ENCODE assay signal across 11 mouse cellular contexts in the genomic region with DNA sequence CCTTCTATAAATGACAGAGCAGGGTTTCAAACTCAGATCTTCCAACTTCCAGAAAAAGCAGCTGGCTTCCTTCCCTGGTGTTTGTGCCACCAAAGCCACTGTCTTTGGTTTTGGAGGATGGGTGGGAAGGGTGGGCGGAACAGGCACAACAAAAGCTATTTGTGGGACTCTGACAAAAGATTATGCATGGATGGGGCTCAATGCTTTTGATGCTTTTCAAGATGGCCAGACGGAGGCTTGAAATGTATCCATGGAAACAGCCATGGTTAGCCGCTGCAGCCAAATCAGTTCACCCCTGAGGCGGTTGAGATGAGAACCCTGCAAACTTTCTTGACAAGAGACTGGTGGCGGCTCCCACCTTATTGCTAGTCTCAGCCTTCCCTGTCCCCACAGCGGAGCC. TPM values are rescaled to one million over a fixed set of nuclear protein-coding genes. Genes with fewer than 3 reads are reported as not detected.
DNase-seq lines count a peak whose midpoint lies in the region; ATAC-seq and TF ChIP-seq lines count a peak whose summit lies in the region.
"Had no signal": no experiment of that assay in that cellular context is flagged by ENCODE, and none has a peak within 500 bp of the region (broad histone marks: within the 10 kb centered on the region; RNA-seq: fewer than 3 reads in every experiment).

No protein-coding gene starts in this region.

- no peak overlapping the region for H3K4me2 ChIP-seq in forebrain, embryonic 11.5 days (ENCODE audit: low read depth, low read length, severe bottlenecking)
- no peak overlapping the region for H3K4me2 ChIP-seq in hindbrain, postnatal 0 days (ENCODE audit: low read depth, low read length)
- H3K4me2 ChIP-seq: limb, embryonic 13.5 days had no signal

- H3K4me1 ChIP-seq in forebrain, embryonic 11.5 days (replicated peaks; ENCODE audit: control insufficient read depth, insufficient read depth, low read length) = peaks cover 60% of the 10 kb centered on the region
- H3K4me1 ChIP-seq in hindbrain, postnatal 0 days (ENCODE audit: insufficient read depth, low read length) = peaks cover 49% of the 10 kb centered on the region
- H3K4me1 ChIP-seq in olfactory bulb, adult 2 months (ENCODE audit: control insufficient read depth, insufficient read depth, low read length) = peaks cover 44% of the 10 kb centered on the region

- no peak overlapping the region for H3K4me3 ChIP-seq in forebrain, embryonic 11.5 days (ENCODE audit: low read depth, low read length)
- H3K4me3 ChIP-seq in hindbrain, postnatal 0 days (ENCODE audit: low read length) = no peak overlapping the region
- no peak overlapping the region for H3K4me3 ChIP-seq in olfactory bulb, adult 2 months (ENCODE audit: insufficient read depth, low read depth, low read length)
- H3K4me3 ChIP-seq in gastrocnemius, adult 2 months = no peak overlapping the region
- H3K4me3 ChIP-seq: limb, embryonic 13.5 days had no signal

- peak; percentile 57 for ATAC-seq in forebrain, embryonic 11.5 days (replicated peaks; ENCODE audit: low FRiP score)
- ATAC-seq in hindbrain, postnatal 0 days = peak; percentile 37

- H3K9me3 ChIP-seq in forebrain, embryonic 11.5 days (ENCODE audit: control insufficient read depth, low read length) = no peaks in the 10 kb centered on the region
- H3K9me3 ChIP-seq in hindbrain, postnatal 0 days (ENCODE audit: low read length) = no peaks in the 10 kb centered on the region
- H3K9me3 ChIP-seq: limb, embryonic 13.5 days had no signal

- H3K9ac ChIP-seq in forebrain, embryonic 11.5 days (ENCODE audit: low read length) = no peak overlapping the region
- no peak overlapping the region for H3K9ac ChIP-seq in hindbrain, postnatal 0 days (replicated peaks; ENCODE audit: low read length)
- H3K9ac ChIP-seq: limb, embryonic 13.5 days had no signal

- H3K36me3 ChIP-seq in forebrain, embryonic 11.5 days (ENCODE audit: control insufficient read depth, insufficient read depth, low read length) = no peaks in the 10 kb centered on the region
- H3K36me3 ChIP-seq in hindbrain, postnatal 0 days (ENCODE audit: insufficient read depth, low read length) = no peaks in the 10 kb centered on the region
- H3K36me3 ChIP-seq: limb, embryonic 13.5 days had no signal

- DNase-seq in left cerebral cortex, adult 18-20 months (ENCODE audit: low spot score in 2 of 2) = peak; percentile 13 to 33
- DNase-seq in left cerebral cortex, postnatal 10 days (ENCODE audit: extremely low spot score in 1 of 2, low spot score in 2 of 2) = no peak
- DNase-seq in forebrain, embryonic 11.5 days (ENCODE audit: low spot score) = peak; percentile 76
- DNase-seq in hindbrain, postnatal 0 days (ENCODE audit: low spot score) = peak; percentile 71
- DNase-seq in gastrocnemius, adult 2 months = no peak
- no peak for DNase-seq in kidney, adult 9 months
- DNase-seq in cerebellum, adult 8-10 months = no peak
- DNase-seq: adrenal gland, postnatal 10 days; lung, postnatal 10 days had no signal

- no peak for TF ChIP-seq POLR2A in olfactory bulb, adult 2 months (IDR thresholded peaks at IDR 0.05; ENCODE audit: insufficient read depth, low read depth, low read length)

- no peak for TF ChIP-seq CTCF in hindbrain, postnatal 0 days (IDR thresholded peaks at IDR 0.05; ENCODE audit: low read depth)
- TF ChIP-seq CTCF in olfactory bulb, adult 2 months (IDR thresholded peaks at IDR 0.05; ENCODE audit: insufficient read depth, low read depth, low read length) = no peak
- no peak for TF ChIP-seq CTCF in gastrocnemius, adult 2 months (IDR thresholded peaks at IDR 0.05)

- no peaks in the 10 kb centered on the region for H3K27me3 ChIP-seq in forebrain, embryonic 11.5 days (ENCODE audit: control insufficient read depth, insufficient read depth, low read length)
- H3K27me3 ChIP-seq in hindbrain, postnatal 0 days (ENCODE audit: insufficient read depth, low read length) = no peaks in the 10 kb centered on the region
- H3K27me3 ChIP-seq: limb, embryonic 13.5 days had no signal

- peak overlapping the region; percentile 98 for H3K27ac ChIP-seq in forebrain, embryonic 11.5 days (ENCODE audit: low read depth, low read length)
- peak overlapping the region; percentile 59 for H3K27ac ChIP-seq in hindbrain, postnatal 0 days
- H3K27ac ChIP-seq in olfactory bulb, adult 2 months (ENCODE audit: insufficient read depth, low read depth, low read length) = 0 out of 2 replicates have a peak overlapping the region, but pooled peaks have one; percentile 42
- H3K27ac ChIP-seq in gastrocnemius, adult 2 months = no peak overlapping the region
- H3K27ac ChIP-seq: limb, embryonic 13.5 days had no signal

- 20% methylated on average over 6 of the region's 6 CpGs for WGBS in forebrain, embryonic 11.5 days
- 26% methylated on average over 6 of the region's 6 CpGs for WGBS in hindbrain, postnatal 0 days
- WGBS in olfactory bulb, adult 2 months = 41% methylated on average over 6 of the region's 6 CpGs

- intact Hi-C loops in left cerebral cortex, postnatal 10 days (cut with DNase I) = no loop called here
- intact Hi-C loops in gastrocnemius, adult 2 months (cut with DNase I) = no loop called here

RNA-seq across cellular contexts. Expression of a gene that starts 46.8 kb away (rescaled TPM):
- total RNA-seq in left cerebral cortex, adult 18-20 months (2021) = 100 to 1,000 TPM; 217 to 223 TPM
- 100 to 1,000 TPM; 257 to 266 TPM for total RNA-seq in left cerebral cortex, postnatal 10 days (2021)
- polyA plus RNA-seq in forebrain, embryonic 11.5 days (2014; fragmentation: Nextera tagmentation; extraction: Ambion mirVana) = 37.8 and 38.5 TPM in 2 replicates
- 49.4 and 55.8 TPM in 2 replicates for total RNA-seq in hindbrain, postnatal 0 days (2014; rRNA removed)
- 20.6 and 23.7 TPM in 2 replicates for polyA plus RNA-seq in hindbrain, postnatal 0 days (2015; fragmentation: Nextera tagmentation; extraction: Ambion mirVana)
- polyA plus RNA-seq in olfactory bulb, adult 2 months (2012; ENCODE audit: insufficient read depth, insufficient read length, low replicate concordance, missing spikeins) = 68.5 and 77.3 TPM in 2 replicates
- total RNA-seq in gastrocnemius, adult 2 months (2021) = 1 to 10 TPM in 1 of 2 experiments, under 1 TPM in 1; 0.51 to 2.0 TPM

Comparison
In these comparisons a context has a peak if more than half of its experiments do, and no peak if none do; other contexts are left out.
1. DNase-seq: peak in left cerebral cortex, adult 18-20 months (2 of 2), forebrain, embryonic 11.5 days (single experiment) and hindbrain, postnatal 0 days (single experiment); none in left cerebral cortex, postnatal 10 days (0 of 2), gastrocnemius, adult 2 months (single experiment), kidney, adult 9 months (single experiment) and cerebellum, adult 8-10 months (single experiment).
2. RNA of a gene that starts 46.8 kb away (total RNA-seq): 257 to 266 TPM in left cerebral cortex, postnatal 10 days, 217 to 223 TPM in left cerebral cortex, adult 18-20 months and 49.4 to 55.8 TPM in hindbrain, postnatal 0 days; 0.51 to 2.0 TPM in gastrocnemius, adult 2 months; every median in the first group is over 10 times any median in the second.